Mouse (Mus musculus) embryonic facial prominence, embryonic 12.5 days (tissue): ENCODE data around the gene Pde4b. TPM values are rescaled to one million over a fixed set of nuclear protein-coding genes. Genes with fewer than 3 reads are reported as not detected.
A peak's percentile ranks its signal among the peaks of the same experiment; 100 is the strongest.
"Not testable (repeated sequence)": the region's sequence is repeated elsewhere in the genome, so short reads cannot be mapped to it uniquely, and the experiment has no call there.

Source experiments
- ATAC-seq: fragments of 200-750 bp; cut with Nextera tagmentation; 2 replicates; pipeline ENCODE4 v1.8.0; 2017; ENCODE audit not compliant: insufficient number of reproducible peaks, insufficient read depth, low FRiP score, low TSS enrichment
- H3K27ac ChIP-seq: fragments of 300-500 bp; sonication (generic); 2 replicates; pipeline ENCODE4 v1.5.1; 2016; ENCODE audit warnings: mild to moderate bottlenecking
- H3K27me3 ChIP-seq: fragments of 300-500 bp; sonication (generic); 2 replicates; pipeline ENCODE4 v1.6.1; 2016; ENCODE audit warnings: mild to moderate bottlenecking, moderate library complexity
- H3K36me3 ChIP-seq: fragments of 300-500 bp; sonication (generic); 2 replicates; pipeline ENCODE4 v1.6.1; 2016; ENCODE audit warnings: mild to moderate bottlenecking
- H3K4me1 ChIP-seq: fragments of 300-500 bp; sonication (generic); 2 replicates; pipeline ENCODE4 v1.6.1; 2016
- H3K4me2 ChIP-seq: fragments of 300-500 bp; sonication (generic); replicated peaks from 2 replicates; pipeline ENCODE4 v1.6.1; 2016; ENCODE audit warnings: mild to moderate bottlenecking, moderate library complexity
- H3K4me3 ChIP-seq: fragments of 300-500 bp; sonication (generic); 2 replicates; pipeline ENCODE4 v1.5.1; 2016; ENCODE audit warnings: mild to moderate bottlenecking
- H3K9ac ChIP-seq: fragments of 300-500 bp; sonication (generic); 2 replicates; pipeline ENCODE4 v1.6.1; 2016; ENCODE audit warnings: mild to moderate bottlenecking, moderate library complexity
- H3K9me3 ChIP-seq: fragments of 300-500 bp; sonication (generic); 2 replicates; pipeline ENCODE4 v1.6.1; 2016; ENCODE audit warnings: mild to moderate bottlenecking, moderate library complexity
- WGBS: fragments of 180-500 bp; shearing (Covaris S2); methylation state at CpG from one replicate; pipeline ENCODE4 v1.1.7; 2016; 5-methylcytosine and 5-hydroxymethylcytosine counted together
- polyA plus RNA-seq: library from polyadenylated mRNA; unstranded; fragments of >200 nt; fragmentation: Nextera tagmentation; extraction: Ambion mirVana; gene quantifications from 2 replicates; pipeline ENCODE4 v1.2.1, GENCODE M21; 2016

Gene Pde4b
- 10.5 and 11.1 TPM in 2 replicates for polyA plus RNA-seq

GRCm38 (mm10) chr4:102087091-102087565 lies at the start of gene Pde4b:
Pde4b (plus strand) TSS chr4:102087543.
- Histone ChIP-seq H3K27me3 (peaks cover 38% of the 10 kb centered on the region), H3K9me3 (no peaks in the 10 kb centered on the region), H3K36me3 (no peaks in the 10 kb centered on the region), H3K4me3 (peak within 1 kb of the TSS; percentile 47), H3K9ac (peak within 1 kb of the TSS; percentile 47), H3K27ac (no peak within 1 kb of the TSS), H3K4me1 (peaks cover 5% of the 10 kb centered on the region; the same call in 1 of the 2 replicates), H3K4me2 (peak within 1 kb of the TSS; percentile 90)
- ATAC-seq: peak; percentile 75; the same call in 1 of the 2 replicates
- 6% methylated on average over 11 of the region's 11 CpGs for WGBS

GRCm38 (mm10) chr4:102040190-102040589 lies 47.2 kb upstream of the Pde4b start:
- no peak overlapping the region for H3K27ac ChIP-seq
- H3K4me3 ChIP-seq: no peak overlapping the region
- 66% methylated on average over 3 of the region's 3 CpGs for WGBS
- H3K36me3 ChIP-seq: no peaks in the 10 kb centered on the region
- H3K27me3 ChIP-seq: no peaks in the 10 kb centered on the region
- no peaks in the 10 kb centered on the region for H3K9me3 ChIP-seq
- H3K9ac ChIP-seq: no peak overlapping the region
- no peak overlapping the region for H3K4me2 ChIP-seq
- H3K4me1 ChIP-seq: 0 out of 2 replicates have a peak, but pooled peaks cover under 1% of the 10 kb centered on the region
- no peak for ATAC-seq

- Histone ChIP-seq H3K27ac (no peak overlapping the region), H3K36me3 (no peaks in the 10 kb centered on the region), H3K27me3 (no peaks in the 10 kb centered on the region), H3K4me2 (no peak overlapping the region), H3K4me1 (0 out of 2 replicates have a peak, but pooled peaks cover 4% of the 10 kb centered on the region), H3K4me3 (no peak overlapping the region), H3K9me3 (no peaks in the 10 kb centered on the region), H3K9ac (no peak overlapping the region)
- 43% methylated on average over 6 of the region's 6 CpGs for WGBS
- ATAC-seq: no peak
Measured at GRCm38 (mm10) chr4:102045183-102046140, 41.9 kb upstream of the Pde4b start.

GRCm38 (mm10) chr4:102049368-102049767 lies 38.0 kb upstream of the Pde4b start:
- not testable (repeated sequence) for H3K9me3 ChIP-seq, H3K4me1 ChIP-seq, H3K36me3 ChIP-seq, H3K27me3 ChIP-seq, H3K9ac ChIP-seq, H3K4me3 ChIP-seq, H3K27ac ChIP-seq, H3K4me2 ChIP-seq
- WGBS: 97% methylated on average over 14 of the region's 14 CpGs
- ATAC-seq: 0 out of 2 replicates have a peak, but pooled peaks have one; percentile 64

- H3K9me3 ChIP-seq: no peaks in the 10 kb centered on the region
- H3K36me3 ChIP-seq: no peaks in the 10 kb centered on the region
- H3K27me3 ChIP-seq: no peaks in the 10 kb centered on the region
- no peak overlapping the region for H3K4me3 ChIP-seq
- no peak overlapping the region for H3K9ac ChIP-seq
- no peak overlapping the region for H3K27ac ChIP-seq
- H3K4me1 ChIP-seq: no peaks in the 10 kb centered on the region
- no peak for ATAC-seq
- WGBS: 89% methylated on average over 2 of the region's 2 CpGs
- no peak overlapping the region for H3K4me2 ChIP-seq
Measured at GRCm38 (mm10) chr4:102061322-102061721, 26.0 kb upstream of the Pde4b start.

- H3K9me3 ChIP-seq: no peaks in the 10 kb centered on the region
- H3K27ac ChIP-seq: no peak overlapping the region
- H3K4me1 ChIP-seq: no peaks in the 10 kb centered on the region
- ATAC-seq: no peak
- no peaks in the 10 kb centered on the region for H3K36me3 ChIP-seq
- 98% methylated on average over 2 of the region's 2 CpGs for WGBS
- no peak overlapping the region for H3K4me2 ChIP-seq
- no peak overlapping the region for H3K9ac ChIP-seq
- no peak overlapping the region for H3K4me3 ChIP-seq
- no peaks in the 10 kb centered on the region for H3K27me3 ChIP-seq
Measured at GRCm38 (mm10) chr4:102069314-102069713, 18.0 kb upstream of the Pde4b start.

GRCm38 (mm10) chr4:102086336-102086735 lies 1.0 kb upstream of the Pde4b start:
- Histone ChIP-seq H3K9me3 (no peaks in the 10 kb centered on the region), H3K27me3 (peaks cover 38% of the 10 kb centered on the region), H3K4me3 (no peak overlapping the region), H3K4me2 (no peak overlapping the region), H3K4me1 (peaks cover 5% of the 10 kb centered on the region; the same call in 1 of the 2 replicates), H3K9ac (no peak overlapping the region), H3K36me3 (no peaks in the 10 kb centered on the region), H3K27ac (no peak overlapping the region)
- ATAC-seq: no peak
- 67% methylated on average over 4 of the region's 4 CpGs for WGBS

GRCm38 (mm10) chr4:102087566-102088234 lies 357 bp downstream of the Pde4b start:
- Histone ChIP-seq H3K4me3 (peak overlapping the region; percentile 47), H3K27me3 (peaks cover 38% of the 10 kb centered on the region), H3K9me3 (no peaks in the 10 kb centered on the region), H3K9ac (peak overlapping the region; percentile 47), H3K36me3 (no peaks in the 10 kb centered on the region), H3K4me1 (peaks cover 5% of the 10 kb centered on the region; the same call in 1 of the 2 replicates), H3K27ac (no peak overlapping the region), H3K4me2 (peak overlapping the region; percentile 90)
- ATAC-seq: peak; percentile 64
- WGBS: under 1% methylated on average over 64 of the region's 64 CpGs

GRCm38 (mm10) chr4:102088235-102088867 lies 1.0 kb downstream of the Pde4b start:
- Histone ChIP-seq H3K36me3 (no peaks in the 10 kb centered on the region), H3K4me3 (peak overlapping the region; percentile 47), H3K9ac (peak overlapping the region; percentile 47), H3K27me3 (peaks cover 38% of the 10 kb centered on the region), H3K27ac (no peak overlapping the region), H3K9me3 (no peaks in the 10 kb centered on the region), H3K4me2 (peak overlapping the region; percentile 90), H3K4me1 (peaks cover 5% of the 10 kb centered on the region; the same call in 1 of the 2 replicates)
- 0 out of 2 replicates have a peak, but pooled peaks have one; percentile 28 for ATAC-seq
- 21% methylated on average over 15 of the region's 15 CpGs for WGBS

- Histone ChIP-seq H3K27ac (no peak overlapping the region), H3K4me1 (no peaks in the 10 kb centered on the region), H3K27me3 (no peaks in the 10 kb centered on the region), H3K36me3 (no peaks in the 10 kb centered on the region), H3K9me3 (no peaks in the 10 kb centered on the region), H3K4me2 (no peak overlapping the region), H3K4me3 (no peak overlapping the region), H3K9ac (no peak overlapping the region)
- ATAC-seq: no peak
- WGBS: 93% methylated on average over 2 of the region's 2 CpGs
Measured at GRCm38 (mm10) chr4:102095851-102096250, 8.5 kb downstream of the Pde4b start.

- WGBS: 83% methylated on average over 4 of the region's 4 CpGs
- Histone ChIP-seq H3K4me3 (no peak overlapping the region), H3K27ac (no peak overlapping the region), H3K9me3 (no peaks in the 10 kb centered on the region), H3K9ac (no peak overlapping the region), H3K27me3 (no peaks in the 10 kb centered on the region), H3K4me2 (no peak overlapping the region), H3K4me1 (no peaks in the 10 kb centered on the region), H3K36me3 (no peaks in the 10 kb centered on the region)
- ATAC-seq: no peak
Measured at GRCm38 (mm10) chr4:102102241-102102640, 14.9 kb downstream of the Pde4b start.
